Mouse (Mus musculus): Measurements from ENCODE around the gene Mrps21. TPM values are rescaled to one million over a fixed set of nuclear protein-coding genes. Genes with fewer than 3 reads are reported as not detected.
"Not testable (repeated sequence)": the region's sequence is repeated elsewhere in the genome, so short reads cannot be mapped to it uniquely, and the experiment has no call there.

Mrps21 gene
- total and polyA plus RNA-seq, 2 experiments = 39.6 to 205 TPM

DNA sequence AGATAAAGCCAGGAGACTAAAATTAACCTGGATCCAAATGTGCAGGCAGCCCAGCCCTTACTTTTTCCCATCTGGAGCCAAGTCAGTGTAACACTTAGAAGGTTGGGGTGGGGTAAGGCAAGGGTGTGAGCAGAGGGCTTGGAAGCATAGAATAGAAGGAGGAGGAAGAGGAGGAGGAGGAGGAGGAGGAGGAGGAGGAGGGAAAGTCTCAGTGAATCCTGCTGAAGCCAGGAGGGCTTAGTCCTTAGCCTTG is 31.0 kb upstream of the Mrps21 start:
- 0 out of 2 replicates have a peak overlapping the region, but pooled peaks have one; percentile 10 for H3K4me3 ChIP-seq (ENCODE audit: insufficient read depth, low read depth, low read length)
- DNase-seq (ENCODE audit: extremely low read depth, low read depth, low spot score) = no peak
- H3K36me3 ChIP-seq (ENCODE audit: control insufficient read depth, insufficient read depth, low read length) = no peaks in the 10 kb centered on the region
- H3K4me1 ChIP-seq (ENCODE audit: control insufficient read depth, insufficient read depth, low read length) = peaks cover 23% of the 10 kb centered on the region
- peak overlapping the region; percentile 58 for H3K9ac ChIP-seq (ENCODE audit: low read depth, low read length)
- no peaks in the 10 kb centered on the region for H3K79me2 ChIP-seq (ENCODE audit: control insufficient read depth, insufficient read depth, low read length)
- H3K27ac ChIP-seq (replicated peaks; ENCODE audit: insufficient read depth, low read depth, low read length) = peak overlapping the region; percentile 95
- TF ChIP-seq POLR2A (IDR thresholded peaks at IDR 0.05; ENCODE audit: extremely low read depth, insufficient read depth, low read length) (no peak), CTCF (IDR thresholded peaks at IDR 0.05; ENCODE audit: low read depth, low read length) (no peak)
- H3K27me3 ChIP-seq (ENCODE audit: control insufficient read depth, insufficient read depth, low read length) = no peaks in the 10 kb centered on the region

- Histone ChIP-seq H3K9ac (ENCODE audit: low read depth, low read length) (peak overlapping the region; percentile 10), H3K36me3 (ENCODE audit: control insufficient read depth, insufficient read depth, low read length) (no peaks in the 10 kb centered on the region), H3K27me3 (ENCODE audit: control insufficient read depth, insufficient read depth, low read length) (no peaks in the 10 kb centered on the region), H3K79me2 (ENCODE audit: control insufficient read depth, insufficient read depth, low read length) (no peaks in the 10 kb centered on the region), H3K4me3 (ENCODE audit: insufficient read depth, low read depth, low read length) (no peak overlapping the region), H3K4me1 (ENCODE audit: control insufficient read depth, insufficient read depth, low read length) (peaks cover 23% of the 10 kb centered on the region), H3K27ac (replicated peaks; ENCODE audit: insufficient read depth, low read depth, low read length) (peak overlapping the region; percentile 95)
- no peak for TF ChIP-seq POLR2A (IDR thresholded peaks at IDR 0.05; ENCODE audit: extremely low read depth, insufficient read depth, low read length)
- no peak for TF ChIP-seq CTCF (IDR thresholded peaks at IDR 0.05; ENCODE audit: low read depth, low read length)
- WGBS = 19% methylated on average over 9 of the region's 9 CpGs
- DNase-seq (ENCODE audit: extremely low read depth, low read depth, low spot score) = peak; percentile 93
These were observed 30.5 kb upstream of the Mrps21 start for GRCm38 (mm10) chr3:95901616-95902372.

DNA sequence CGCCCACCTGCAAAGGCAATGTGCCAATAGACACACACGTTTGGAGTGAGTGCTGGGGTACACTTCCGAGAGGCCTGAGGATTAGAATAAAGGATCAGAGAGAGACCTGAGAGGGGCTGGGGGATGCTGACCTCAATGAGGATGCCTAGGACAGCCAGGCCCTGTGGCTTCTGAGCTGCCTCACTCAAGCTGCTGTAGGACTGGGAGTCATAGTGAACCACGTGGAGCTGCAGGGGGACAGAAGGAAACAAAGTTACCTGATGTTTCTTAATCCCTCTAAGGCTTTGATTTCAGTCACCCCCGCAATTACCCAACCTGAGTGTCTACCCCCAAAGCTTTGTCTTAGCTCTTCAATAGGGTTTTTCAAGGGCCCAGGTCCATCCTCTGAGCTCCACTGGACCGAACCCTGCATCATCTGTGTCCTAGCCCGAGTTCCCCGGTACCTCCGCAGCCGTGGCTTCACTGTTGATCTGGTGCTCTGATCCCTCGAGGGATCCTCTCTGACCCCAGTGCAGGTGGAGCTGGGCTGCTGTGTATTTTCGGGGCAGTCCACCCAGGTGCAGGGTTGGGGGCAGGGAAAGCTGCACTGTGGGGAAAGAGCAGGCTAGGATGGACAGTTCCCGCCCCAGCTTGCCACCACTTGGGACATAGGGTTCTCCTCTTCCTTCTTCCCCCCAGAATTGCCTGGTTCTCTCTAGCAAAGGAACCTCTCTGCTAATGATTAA is 28.6 kb upstream of the Mrps21 start:
- 69% methylated on average over 13 of the region's 13 CpGs for WGBS
- no peaks in the 10 kb centered on the region for H3K27me3 ChIP-seq (ENCODE audit: control insufficient read depth, insufficient read depth, low read length)

GRCm38 (mm10) chr3:95895501-95895900 is 24.2 kb upstream of the Mrps21 start:
- not testable (repeated sequence) for H3K27ac ChIP-seq (replicated peaks; ENCODE audit: insufficient read depth, low read depth, low read length); H3K79me2 ChIP-seq (ENCODE audit: control insufficient read depth, insufficient read depth, low read length); DNase-seq (ENCODE audit: extremely low read depth, low read depth, low spot score); H3K27me3 ChIP-seq (ENCODE audit: control insufficient read depth, insufficient read depth, low read length); H3K9ac ChIP-seq (ENCODE audit: low read depth, low read length); H3K4me3 ChIP-seq (ENCODE audit: insufficient read depth, low read depth, low read length); H3K36me3 ChIP-seq (ENCODE audit: control insufficient read depth, insufficient read depth, low read length); H3K4me1 ChIP-seq (ENCODE audit: control insufficient read depth, insufficient read depth, low read length)
- 88% methylated on average over 7 of the region's 7 CpGs for WGBS

More for the DNA sequence above, 28.6 kb upstream of the Mrps21 start:
- no peak for DNase-seq (ENCODE audit: extremely low read depth, low read depth, low spot score)
- H3K9ac ChIP-seq (ENCODE audit: low read depth, low read length) = no peak overlapping the region
- no peaks in the 10 kb centered on the region for H3K79me2 ChIP-seq (ENCODE audit: control insufficient read depth, insufficient read depth, low read length)
- no peak overlapping the region for H3K4me3 ChIP-seq (ENCODE audit: insufficient read depth, low read depth, low read length)
- TF ChIP-seq CTCF (IDR thresholded peaks at IDR 0.05; ENCODE audit: low read depth, low read length) (no peak), POLR2A (IDR thresholded peaks at IDR 0.05; ENCODE audit: extremely low read depth, insufficient read depth, low read length) (no peak)
- H3K36me3 ChIP-seq (ENCODE audit: control insufficient read depth, insufficient read depth, low read length) = no peaks in the 10 kb centered on the region; the same call in 1 of the 2 replicates
- no peak overlapping the region for H3K27ac ChIP-seq (replicated peaks; ENCODE audit: insufficient read depth, low read depth, low read length)
- H3K4me1 ChIP-seq (ENCODE audit: control insufficient read depth, insufficient read depth, low read length) = peaks cover 19% of the 10 kb centered on the region

DNA sequence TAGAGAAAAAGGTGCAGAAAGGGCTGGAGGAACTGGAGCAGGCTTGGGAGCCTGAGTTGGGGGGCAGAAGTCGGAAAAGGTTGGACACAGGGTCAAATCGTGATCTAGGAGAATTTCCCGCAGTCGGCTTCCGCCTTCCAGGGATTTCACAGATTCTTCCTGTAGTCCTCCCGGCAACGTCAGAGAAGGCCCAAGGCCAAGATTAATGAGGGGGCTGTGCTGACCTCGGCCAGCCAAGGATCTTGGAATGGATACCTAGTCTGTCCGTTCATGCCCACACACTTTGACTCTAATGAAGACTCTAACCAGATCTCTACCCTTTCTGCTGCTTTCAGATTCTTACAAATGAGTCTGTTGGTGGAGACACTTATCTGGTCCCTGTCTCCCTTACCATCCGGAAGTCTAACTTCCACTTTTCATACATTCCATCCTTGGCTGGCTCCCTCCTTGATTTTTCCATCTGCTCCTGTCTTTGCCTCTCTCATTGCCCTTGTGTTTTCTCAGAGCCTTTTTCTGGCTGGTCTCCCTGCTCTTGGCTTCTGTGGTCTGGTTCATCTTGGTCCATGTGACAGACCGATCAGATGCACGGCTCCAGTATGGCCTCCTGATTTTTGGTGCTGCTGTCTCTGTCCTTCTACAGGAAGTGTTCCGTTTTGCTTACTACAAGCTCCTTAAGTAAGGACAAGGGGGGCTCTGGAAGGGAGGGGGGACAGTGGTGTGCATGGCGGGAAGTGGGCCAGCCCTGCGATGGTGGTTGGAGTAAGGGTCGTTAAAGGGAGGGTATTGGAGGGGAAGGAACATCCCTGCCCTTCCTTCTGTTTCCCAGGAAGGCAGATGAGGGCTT is 23.2 kb upstream of the Mrps21 start:
- peak; percentile 51 for DNase-seq (ENCODE audit: extremely low read depth, low read depth, low spot score)
- Histone ChIP-seq H3K36me3 (ENCODE audit: control insufficient read depth, insufficient read depth, low read length) (no peaks in the 10 kb centered on the region; the same call in 1 of the 2 replicates), H3K9ac (ENCODE audit: low read depth, low read length) (peak overlapping the region; percentile 92), H3K79me2 (ENCODE audit: control insufficient read depth, insufficient read depth, low read length) (no peaks in the 10 kb centered on the region), H3K4me3 (ENCODE audit: insufficient read depth, low read depth, low read length) (peak overlapping the region; percentile 84), H3K4me1 (ENCODE audit: control insufficient read depth, insufficient read depth, low read length) (peaks cover 8% of the 10 kb centered on the region), H3K27me3 (ENCODE audit: control insufficient read depth, insufficient read depth, low read length) (no peaks in the 10 kb centered on the region), H3K27ac (replicated peaks; ENCODE audit: insufficient read depth, low read depth, low read length) (peak overlapping the region; percentile 98)
- TF ChIP-seq POLR2A (IDR thresholded peaks at IDR 0.05; ENCODE audit: extremely low read depth, insufficient read depth, low read length) (no peak), CTCF (IDR thresholded peaks at IDR 0.05; ENCODE audit: low read depth, low read length) (no peak)
- WGBS = 5% methylated on average over 16 of the region's 16 CpGs

DNA sequence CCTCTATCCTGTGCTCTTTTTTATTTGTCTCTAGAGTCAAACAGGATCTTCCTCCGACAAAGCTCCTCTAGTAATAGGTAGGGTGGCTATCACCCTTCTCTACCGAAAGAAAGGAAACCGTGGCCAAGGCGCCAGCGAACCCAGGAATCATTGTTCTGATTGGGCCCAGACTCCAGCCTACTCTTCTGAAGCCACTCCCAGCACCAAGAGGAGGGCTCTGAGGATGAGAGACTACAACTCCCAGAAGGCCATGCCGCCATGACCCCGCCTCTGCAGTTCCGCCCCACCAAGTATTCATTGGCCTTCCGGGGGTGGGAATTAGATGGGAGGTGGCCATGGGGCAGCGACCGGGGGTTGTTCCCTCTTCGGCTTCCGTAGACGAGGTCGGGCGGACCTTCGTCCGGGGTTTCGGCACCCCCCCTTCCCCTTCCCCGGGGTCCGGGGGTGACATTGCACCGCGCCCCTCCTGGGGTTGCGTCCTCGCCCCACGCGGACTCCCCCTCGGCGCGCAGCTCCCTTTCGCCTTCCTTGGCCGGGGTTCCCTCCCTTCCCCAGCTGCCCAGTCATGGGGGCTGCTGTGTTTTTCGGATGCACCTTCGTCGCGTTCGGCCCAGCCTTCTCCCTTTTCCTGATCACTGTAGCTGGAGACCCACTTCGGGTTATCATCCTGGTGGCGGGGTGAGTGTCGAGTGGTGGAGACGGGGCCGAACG is 22.4 kb upstream of the Mrps21 start, which contains the start of gene Aph1a:
Gene Aph1a, plus strand, starts transcription at position 364 of the 711 bp plus-strand sequence.
- WGBS = under 1% methylated on average over 32 of the region's 43 CpGs
- H3K27me3 ChIP-seq (ENCODE audit: control insufficient read depth, insufficient read depth, low read length); H3K36me3 ChIP-seq (ENCODE audit: control insufficient read depth, insufficient read depth, low read length); H3K4me1 ChIP-seq (ENCODE audit: control insufficient read depth, insufficient read depth, low read length); H3K79me2 ChIP-seq (ENCODE audit: control insufficient read depth, insufficient read depth, low read length): not testable (repeated sequence)
- Histone ChIP-seq H3K27ac (replicated peaks; ENCODE audit: insufficient read depth, low read depth, low read length) (peak within 1 kb of the TSS; percentile 98), H3K4me3 (ENCODE audit: insufficient read depth, low read depth, low read length) (peak within 1 kb of the TSS; percentile 84), H3K9ac (ENCODE audit: low read depth, low read length) (peak within 1 kb of the TSS; percentile 92)
- DNase-seq (ENCODE audit: extremely low read depth, low read depth, low spot score) = peak; percentile 96

Data from liver, adult 2 months (tissue).